Comparison of ENCODE assay signal across 16 mouse cellular contexts in the genomic region with DNA sequence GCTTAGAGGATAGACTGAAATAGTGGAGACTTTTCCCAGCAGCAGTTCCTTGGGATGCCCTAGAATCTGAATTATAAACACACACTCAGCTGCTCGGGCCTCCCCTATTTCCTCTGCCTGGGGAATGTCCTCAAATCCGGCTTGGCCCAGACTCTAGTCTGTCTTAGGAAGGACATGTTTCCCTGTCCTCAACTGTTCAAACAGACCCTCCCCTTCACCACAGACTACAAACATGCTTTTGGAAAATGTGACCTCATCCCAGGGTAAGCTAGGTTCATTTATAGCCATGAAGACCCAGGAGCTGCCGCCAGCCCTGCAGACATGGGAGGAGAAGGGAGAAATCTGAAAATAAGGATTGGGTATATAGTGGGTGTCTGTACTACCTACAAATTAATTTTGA. TPM values are rescaled to one million over a fixed set of nuclear protein-coding genes. Genes with fewer than 3 reads are reported as not detected.
DNase-seq lines count a peak whose midpoint lies in the region; ATAC-seq and TF ChIP-seq lines count a peak whose summit lies in the region.
"Had no signal": no experiment of that assay in that cellular context is flagged by ENCODE, and none has a peak within 500 bp of the region (broad histone marks: within the 10 kb centered on the region; RNA-seq: fewer than 3 reads in every experiment).

No protein-coding gene starts in this region.

- DNase-seq in liver, adult 2 months (ENCODE audit: extremely low read depth, low read depth, low spot score): peak; percentile 6
- no peak for DNase-seq in cerebellum, adult 11 months
- no peak for DNase-seq in forebrain, embryonic 11.5 days (ENCODE audit: low spot score)
- DNase-seq: cerebellum, adult 9-10 months; gastrocnemius, postnatal 10 days; liver, embryonic 13.5 days; right cerebral cortex, postnatal 25 days; thymus, postnatal 4 days had no signal

- no peaks in the 10 kb centered on the region for H3K9me3 ChIP-seq in liver, embryonic 12.5 days (replicated peaks)
- no peaks in the 10 kb centered on the region for H3K9me3 ChIP-seq in heart, embryonic 12.5 days (replicated peaks)
- no peaks in the 10 kb centered on the region for H3K9me3 ChIP-seq in intestine, embryonic 16.5 days (ENCODE audit: control insufficient read depth, low read length)
- H3K9me3 ChIP-seq in stomach, embryonic 16.5 days (replicated peaks; ENCODE audit: control insufficient read depth, low read length): no peaks in the 10 kb centered on the region
- H3K9me3 ChIP-seq in forebrain, embryonic 11.5 days (ENCODE audit: control insufficient read depth, low read length): no peaks in the 10 kb centered on the region
- H3K9me3 ChIP-seq: forebrain, embryonic 13.5 days; liver, embryonic 13.5 days; midbrain, embryonic 10.5 days had no signal

- no peak for ATAC-seq in liver, embryonic 12.5 days
- peak; percentile 82 for ATAC-seq in heart, embryonic 12.5 days (ENCODE audit: insufficient number of reproducible peaks, low FRiP score)
- ATAC-seq in intestine, embryonic 16.5 days: peak; percentile 69
- ATAC-seq in stomach, embryonic 16.5 days (ENCODE audit: insufficient read depth, low FRiP score): peak; percentile 78
- ATAC-seq in forebrain, embryonic 11.5 days (replicated peaks; ENCODE audit: low FRiP score): no peak
- ATAC-seq: CD4-positive, CD25-positive, alpha-beta regulatory T cell, adult 4 months; forebrain, embryonic 13.5 days had no signal

- H3K36me3 ChIP-seq in liver, adult 2 months (ENCODE audit: control insufficient read depth, insufficient read depth, low read length): no peaks in the 10 kb centered on the region
- H3K36me3 ChIP-seq in liver, embryonic 12.5 days: no peaks in the 10 kb centered on the region
- H3K36me3 ChIP-seq in heart, embryonic 12.5 days: no peaks in the 10 kb centered on the region
- no peaks in the 10 kb centered on the region for H3K36me3 ChIP-seq in intestine, embryonic 16.5 days (ENCODE audit: control insufficient read depth, insufficient read depth, low read length)
- H3K36me3 ChIP-seq in stomach, embryonic 16.5 days (ENCODE audit: control insufficient read depth, insufficient read depth, low read length): no peaks in the 10 kb centered on the region
- H3K36me3 ChIP-seq in forebrain, embryonic 11.5 days (ENCODE audit: control insufficient read depth, insufficient read depth, low read length): no peaks in the 10 kb centered on the region
- H3K36me3 ChIP-seq: liver, embryonic 13.5 days; midbrain, embryonic 10.5 days had no signal

- H3K9ac ChIP-seq in liver, adult 2 months (ENCODE audit: low read depth, low read length): no peak overlapping the region
- H3K9ac ChIP-seq in liver, embryonic 12.5 days: no peak overlapping the region
- H3K9ac ChIP-seq in heart, embryonic 12.5 days: no peak overlapping the region
- H3K9ac ChIP-seq in intestine, embryonic 16.5 days (ENCODE audit: low read depth, low read length): no peak overlapping the region
- no peak overlapping the region for H3K9ac ChIP-seq in stomach, embryonic 16.5 days (ENCODE audit: low read length)
- H3K9ac ChIP-seq in forebrain, embryonic 11.5 days (ENCODE audit: low read length): no peak overlapping the region
- H3K9ac ChIP-seq: forebrain, embryonic 13.5 days; liver, embryonic 13.5 days had no signal

- no peaks in the 10 kb centered on the region for H3K79me2 ChIP-seq in liver, adult 2 months (ENCODE audit: control insufficient read depth, insufficient read depth, low read length)

- no peak overlapping the region for H3K4me3 ChIP-seq in liver, adult 2 months (ENCODE audit: insufficient read depth, low read depth, low read length)
- no peak overlapping the region for H3K4me3 ChIP-seq in liver, embryonic 12.5 days
- H3K4me3 ChIP-seq in heart, embryonic 12.5 days: no peak overlapping the region
- no peak overlapping the region for H3K4me3 ChIP-seq in intestine, embryonic 16.5 days (ENCODE audit: low read length)
- H3K4me3 ChIP-seq in stomach, embryonic 16.5 days (replicated peaks; ENCODE audit: low read length): no peak overlapping the region
- H3K4me3 ChIP-seq in forebrain, embryonic 11.5 days (ENCODE audit: low read depth, low read length): no peak overlapping the region
- H3K4me3 ChIP-seq: forebrain, embryonic 13.5 days; liver, embryonic 13.5 days; midbrain, embryonic 10.5 days; myocyte had no signal

- peaks cover 5% of the 10 kb centered on the region for H3K4me1 ChIP-seq in liver, adult 2 months (ENCODE audit: control insufficient read depth, insufficient read depth, low read length)
- H3K4me1 ChIP-seq in liver, embryonic 12.5 days: no peaks in the 10 kb centered on the region
- H3K4me1 ChIP-seq in heart, embryonic 12.5 days (replicated peaks): peaks cover 62% of the 10 kb centered on the region
- peaks cover 8% of the 10 kb centered on the region; the same call in 1 of the 2 replicates for H3K4me1 ChIP-seq in intestine, embryonic 16.5 days (ENCODE audit: control insufficient read depth, insufficient read depth, low read length)
- H3K4me1 ChIP-seq in stomach, embryonic 16.5 days (ENCODE audit: control insufficient read depth, insufficient read depth, low read length): peaks cover 7% of the 10 kb centered on the region; the same call in 1 of the 2 replicates
- H3K4me1 ChIP-seq in forebrain, embryonic 11.5 days (replicated peaks; ENCODE audit: control insufficient read depth, insufficient read depth, low read length): no peaks in the 10 kb centered on the region
- H3K4me1 ChIP-seq: liver, embryonic 13.5 days had no signal

- TF ChIP-seq POLR2A in liver, adult 2 months (IDR thresholded peaks at IDR 0.05; ENCODE audit: extremely low read depth, insufficient read depth, low read length): no peak

- 87% methylated on average over 3 of the region's 3 CpGs for WGBS in liver, adult 2 months
- WGBS in liver, embryonic 12.5 days (ENCODE audit: insufficient replicate concordance): 70% methylated on average over 3 of the region's 3 CpGs
- 22% methylated on average over 3 of the region's 3 CpGs for WGBS in heart, embryonic 12.5 days
- 41% methylated on average over 3 of the region's 3 CpGs for WGBS in intestine, embryonic 16.5 days
- 38% methylated on average over 3 of the region's 3 CpGs for WGBS in stomach, embryonic 16.5 days
- 88% methylated on average over 3 of the region's 3 CpGs for WGBS in forebrain, embryonic 11.5 days

- no peak overlapping the region for H3K27ac ChIP-seq in liver, adult 2 months (replicated peaks; ENCODE audit: insufficient read depth, low read depth, low read length)
- no peak overlapping the region for H3K27ac ChIP-seq in liver, embryonic 12.5 days
- peak overlapping the region; percentile 85 for H3K27ac ChIP-seq in heart, embryonic 12.5 days (ENCODE audit: poor library complexity, severe bottlenecking)
- H3K27ac ChIP-seq in intestine, embryonic 16.5 days (ENCODE audit: low read length): no peak overlapping the region
- H3K27ac ChIP-seq in stomach, embryonic 16.5 days (ENCODE audit: low read length): peak overlapping the region; percentile 11; the same call in 1 of the 2 replicates
- no peak overlapping the region for H3K27ac ChIP-seq in forebrain, embryonic 11.5 days (ENCODE audit: low read depth, low read length)
- H3K27ac ChIP-seq: forebrain, embryonic 13.5 days; liver, embryonic 13.5 days; midbrain, embryonic 10.5 days had no signal

- TF ChIP-seq CTCF in liver, adult 2 months (IDR thresholded peaks at IDR 0.05; ENCODE audit: low read depth, low read length): no peak

- no peak overlapping the region for H3K4me2 ChIP-seq in liver, embryonic 12.5 days
- H3K4me2 ChIP-seq in heart, embryonic 12.5 days: no peak overlapping the region
- no peak overlapping the region for H3K4me2 ChIP-seq in intestine, embryonic 16.5 days (ENCODE audit: low read depth, low read length)
- H3K4me2 ChIP-seq in stomach, embryonic 16.5 days (ENCODE audit: low read depth, low read length): no peak overlapping the region
- H3K4me2 ChIP-seq in forebrain, embryonic 11.5 days (ENCODE audit: low read depth, low read length, severe bottlenecking): no peak overlapping the region
- H3K4me2 ChIP-seq: forebrain, embryonic 13.5 days; liver, embryonic 13.5 days had no signal

- no peaks in the 10 kb centered on the region for H3K27me3 ChIP-seq in liver, adult 2 months (ENCODE audit: control insufficient read depth, insufficient read depth, low read length)
- H3K27me3 ChIP-seq in liver, embryonic 12.5 days (replicated peaks): no peaks in the 10 kb centered on the region
- H3K27me3 ChIP-seq in heart, embryonic 12.5 days (replicated peaks): no peaks in the 10 kb centered on the region
- no peaks in the 10 kb centered on the region for H3K27me3 ChIP-seq in intestine, embryonic 16.5 days (replicated peaks; ENCODE audit: control insufficient read depth, insufficient read depth, low read length)
- H3K27me3 ChIP-seq in stomach, embryonic 16.5 days (ENCODE audit: control insufficient read depth, insufficient read depth, low read length): no peaks in the 10 kb centered on the region
- no peaks in the 10 kb centered on the region for H3K27me3 ChIP-seq in forebrain, embryonic 11.5 days (ENCODE audit: control insufficient read depth, insufficient read depth, low read length)
- H3K27me3 ChIP-seq: forebrain, embryonic 13.5 days; liver, embryonic 13.5 days had no signal

RNA-seq across cellular contexts. Expression of a gene that starts 57.7 kb away (rescaled TPM):
- total RNA-seq in liver, adult 2 months (2014; rRNA removed): 0.55 and 0.67 TPM in 2 replicates
- polyA plus RNA-seq in liver, adult 2 months (2012; rRNA removed): 0.28 and 0.34 TPM in 2 replicates
- polyA plus RNA-seq in liver, embryonic 12.5 days (2016; fragmentation: Nextera tagmentation; extraction: Ambion mirVana): 1.5 and 2.0 TPM in 2 replicates
- 16.5 and 17.7 TPM in 2 replicates for polyA plus RNA-seq in heart, embryonic 12.5 days (2016; fragmentation: Nextera tagmentation; extraction: Ambion mirVana)
- polyA plus RNA-seq in intestine, embryonic 16.5 days (2015; fragmentation: Nextera tagmentation; extraction: Ambion mirVana): 1.0 and 1.8 TPM in 2 replicates
- polyA plus RNA-seq in stomach, embryonic 16.5 days (2015; fragmentation: Nextera tagmentation; extraction: Ambion mirVana): 2.3 and 2.7 TPM in 2 replicates
- 3.3 and 4.7 TPM in 2 replicates for polyA plus RNA-seq in forebrain, embryonic 11.5 days (2014; fragmentation: Nextera tagmentation; extraction: Ambion mirVana)
- polyA plus RNA-seq: CD4-positive, CD25-positive, alpha-beta regulatory T cell, adult 4 months had no signal

Comparison
In these comparisons a context has a peak if more than half of its experiments do, and no peak if none do; other contexts are left out.
1. H3K27ac ChIP-seq: peak in heart, embryonic 12.5 days (single experiment) and stomach, embryonic 16.5 days (single experiment); none in liver, adult 2 months (single experiment), liver, embryonic 12.5 days (single experiment), intestine, embryonic 16.5 days (single experiment) and forebrain, embryonic 11.5 days (single experiment).
2. ATAC-seq: peak in heart, embryonic 12.5 days (single experiment), intestine, embryonic 16.5 days (single experiment) and stomach, embryonic 16.5 days (single experiment); none in liver, embryonic 12.5 days (single experiment) and forebrain, embryonic 11.5 days (single experiment).